Mouse (Mus musculus) right cerebral cortex, adult 2 months (tissue): ENCODE measurements at regions not wholly inside any gene's neighbourhood (a gene's known extent, or its start where the extent isn't known, plus 50 kb on each side); places are given as distances from the start of the nearest gene placed in this dataset.
A peak's percentile ranks its signal among the peaks of the same experiment; 100 is the strongest.

Experiments
- DNase-seq, 2 experiments: peaks; one replicate each; pipeline ENCODE4 v3.0.0; 2021 to 2022; ENCODE audit warnings: low spot score in 2 of 2

DNA sequence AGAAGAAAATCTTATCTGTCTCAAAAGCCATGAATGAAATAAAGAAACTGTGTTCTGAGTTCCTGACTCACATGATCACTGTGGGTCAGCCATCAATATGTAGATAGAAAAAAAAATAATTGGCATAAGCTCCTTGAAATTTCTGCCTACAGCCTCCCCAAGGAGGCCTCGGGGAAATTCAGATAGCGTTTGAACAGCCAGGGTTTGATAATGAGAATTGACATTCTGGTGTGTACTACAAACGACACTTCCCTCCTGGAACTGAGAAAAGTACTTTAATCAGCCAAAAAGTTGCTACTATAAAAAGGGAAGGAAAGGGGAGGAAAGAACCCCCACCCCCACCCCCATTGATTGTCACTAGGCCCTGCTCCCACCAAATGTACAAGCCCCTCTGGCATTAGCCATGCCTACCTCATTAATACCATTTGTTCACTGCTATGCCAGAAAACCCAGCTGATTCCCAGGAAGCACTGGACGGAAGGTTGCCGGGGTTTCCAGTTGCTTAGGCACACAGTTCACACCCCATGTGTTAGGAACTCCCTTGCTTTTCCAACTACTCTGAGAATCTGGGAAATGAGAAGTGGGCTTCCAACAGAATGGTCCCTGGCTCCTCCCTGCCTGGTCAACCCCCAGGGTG lies 78.4 kb upstream of the Klf7 start:
- no peak for DNase-seq

DNA sequence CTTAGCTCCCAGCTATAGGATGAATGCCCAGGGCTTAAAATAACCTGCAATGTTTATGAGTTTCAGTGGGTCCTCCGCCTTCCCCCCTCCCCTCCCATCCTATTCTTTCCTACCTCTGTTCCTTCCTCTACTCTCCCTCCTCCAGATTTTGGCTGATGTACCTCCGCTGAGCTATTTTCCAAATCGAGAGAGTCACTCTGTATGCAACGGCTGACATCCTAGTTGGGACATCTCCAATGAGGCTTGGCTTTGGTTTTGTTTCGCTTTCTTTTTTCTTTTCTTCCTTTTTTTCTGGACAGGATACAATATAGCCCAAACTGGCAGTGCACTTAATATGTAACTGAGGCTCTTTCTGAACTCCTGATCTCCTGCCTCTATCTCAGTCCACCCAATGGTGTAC lies 76.7 kb upstream of the Klf7 start:
- peak; percentile 34 to 36 for DNase-seq

DNA sequence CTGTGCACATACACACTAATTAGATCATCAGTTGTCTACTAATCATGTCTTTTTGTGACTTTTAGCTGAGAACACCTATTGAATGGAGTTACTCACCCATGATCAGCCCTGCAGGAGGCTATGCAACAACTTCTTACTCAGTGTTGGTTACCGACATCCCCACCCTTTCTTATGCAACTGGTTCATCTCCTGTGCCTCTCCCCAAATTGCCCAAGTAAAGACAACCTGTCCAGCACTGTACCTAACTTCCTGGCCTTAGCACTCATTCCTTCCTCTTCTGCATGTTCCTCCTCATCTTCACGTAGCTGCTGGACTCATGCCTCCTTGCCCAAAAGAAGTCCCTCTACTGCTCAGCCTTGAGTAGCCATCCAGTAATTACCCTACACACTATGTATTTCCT lies 76.2 kb upstream of the Klf7 start:
- no peak for DNase-seq

DNA sequence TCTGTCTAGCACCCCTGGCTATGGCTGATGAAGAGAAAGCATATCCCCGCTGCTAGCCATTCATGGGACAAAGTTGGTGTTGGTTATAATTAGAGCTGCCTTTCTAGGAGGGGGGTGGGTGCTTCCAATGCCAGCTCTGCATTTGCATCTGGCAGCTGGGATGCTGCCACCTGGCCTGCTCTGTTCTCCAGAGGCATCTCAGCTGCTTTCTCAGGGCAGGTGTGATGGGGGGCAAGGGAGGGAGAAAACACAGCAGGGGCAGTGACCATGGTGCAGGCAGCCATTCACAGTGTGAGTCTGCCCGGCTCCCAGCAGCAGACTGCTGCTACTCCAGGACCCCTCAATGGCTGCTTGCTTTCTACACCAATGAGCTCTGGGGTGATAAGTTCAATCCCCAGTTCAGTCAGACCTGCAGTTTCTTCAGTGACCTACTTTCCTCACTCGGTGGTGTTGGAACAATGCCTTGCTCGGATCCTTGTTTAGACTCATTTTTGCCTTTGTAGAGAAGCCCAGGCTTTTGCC lies 73.9 kb upstream of the Klf7 start:
- no peak for DNase-seq

DNA sequence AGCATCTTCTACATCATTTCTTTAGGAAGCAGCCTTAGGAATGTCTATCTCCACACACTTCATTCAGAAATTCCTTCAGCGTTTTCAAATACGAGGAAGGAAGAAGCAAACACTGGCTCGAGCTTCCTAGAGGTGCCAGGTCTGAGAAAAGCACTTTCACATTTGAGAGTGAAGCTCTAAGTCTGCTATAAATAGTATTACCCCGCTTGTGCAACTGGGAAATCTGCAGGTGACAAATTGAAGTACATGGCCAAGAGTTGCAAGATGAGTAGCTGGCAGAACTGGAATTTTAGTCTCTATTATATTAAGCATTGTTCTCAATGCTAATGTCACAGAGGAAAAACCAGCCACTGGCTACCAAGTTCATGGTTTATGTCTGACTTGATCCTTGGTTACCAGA lies 73.2 kb upstream of the Klf7 start:
- no peak for DNase-seq

DNA sequence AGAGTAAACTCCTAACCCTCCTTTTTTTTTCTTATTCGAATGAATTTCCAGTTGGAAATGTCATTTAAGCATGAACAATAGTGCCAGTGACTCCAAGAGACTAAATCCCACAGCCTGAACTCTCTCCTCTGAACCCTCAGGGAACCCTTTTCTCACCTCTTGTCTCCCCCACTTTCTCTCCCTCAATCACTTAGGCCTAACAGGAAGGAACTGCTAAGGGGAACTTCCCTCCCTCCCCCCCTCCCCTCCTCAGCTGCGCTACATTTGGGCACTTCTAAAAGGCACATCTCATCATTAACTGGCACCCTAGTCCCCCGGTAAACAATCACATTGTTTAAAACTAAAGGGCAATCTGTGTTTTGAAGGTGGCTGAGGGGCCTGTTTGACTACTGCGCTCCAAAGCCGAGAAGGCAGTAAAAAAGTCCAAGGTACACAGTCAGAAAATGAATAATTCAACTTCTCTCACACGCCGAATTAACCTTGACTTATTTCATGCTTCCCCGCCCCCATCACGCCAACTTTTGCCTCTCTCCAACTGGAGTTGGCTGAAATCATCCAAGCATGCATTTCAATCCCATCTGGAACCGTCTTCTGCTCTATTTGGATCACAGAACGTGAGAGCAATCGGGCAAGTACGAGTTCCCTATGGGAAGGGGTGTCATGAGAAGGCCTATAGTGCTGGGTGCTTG lies 71.2 kb upstream of the Klf7 start:
- no peak for DNase-seq

DNA sequence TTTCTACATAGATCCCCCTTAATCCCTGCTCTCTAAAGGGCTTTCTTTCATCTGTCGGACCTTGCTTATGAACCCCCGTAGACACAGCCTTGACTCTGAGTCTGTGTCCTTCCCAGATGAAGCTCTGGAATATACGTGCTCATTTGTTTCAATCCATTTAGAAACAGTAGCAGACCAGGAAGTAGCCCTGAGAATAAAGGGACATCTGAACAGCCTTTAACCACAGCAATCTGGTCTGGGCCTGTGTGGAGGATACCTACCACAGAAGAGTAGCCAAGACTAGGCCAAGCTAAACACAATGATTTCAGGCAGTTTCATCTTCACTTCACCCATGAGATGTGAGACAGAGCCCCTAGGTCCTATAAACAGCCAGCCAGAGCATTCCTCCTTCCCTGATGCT lies 70.7 kb upstream of the Klf7 start:
- no peak for DNase-seq

DNA sequence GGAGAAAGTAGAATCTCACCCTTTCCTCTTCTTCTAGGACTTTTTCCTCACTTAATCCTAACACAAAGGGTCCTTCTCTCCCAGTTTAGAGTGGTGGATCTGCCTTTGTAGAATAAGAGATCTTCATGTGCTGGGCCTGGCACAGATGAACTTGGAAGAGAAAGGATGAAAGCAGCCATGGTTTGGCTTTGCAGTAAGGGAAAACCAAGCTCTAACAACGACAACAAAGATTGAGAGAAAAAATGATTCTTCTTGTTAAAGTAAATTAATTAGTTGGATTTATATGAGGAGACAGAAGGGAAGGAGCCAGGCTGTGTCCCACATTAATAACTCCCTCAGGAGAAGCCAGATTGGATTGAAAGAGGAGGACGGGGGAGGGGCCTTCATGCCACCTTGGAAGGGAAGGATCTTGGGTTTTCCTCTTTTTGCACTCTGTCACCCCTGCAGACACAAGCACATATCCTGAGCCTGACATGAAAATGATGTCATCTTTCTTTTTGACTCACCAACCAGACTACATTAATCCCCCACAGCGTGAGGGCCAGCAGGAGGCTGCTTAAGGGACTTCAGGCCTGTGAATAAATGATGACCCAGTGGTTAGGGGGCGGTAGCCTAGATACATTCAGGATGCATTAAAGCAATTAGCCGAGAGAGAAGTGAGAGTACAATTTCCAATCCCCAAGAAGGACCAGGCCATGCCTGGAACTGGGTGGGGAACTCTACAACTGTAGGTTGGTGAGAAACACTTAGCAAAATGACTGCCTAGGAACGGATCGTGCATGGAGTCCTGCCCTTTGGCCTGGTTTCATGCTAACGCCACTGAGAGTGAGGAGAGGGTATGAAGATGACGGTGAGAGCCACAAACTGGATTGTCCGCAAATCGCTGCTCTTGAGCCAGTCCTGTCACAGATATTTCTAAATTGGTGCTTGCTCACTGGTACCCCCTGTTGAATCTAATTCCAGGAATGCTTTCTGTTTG lies 69.4 kb upstream of the Klf7 start:
- DNase-seq = no peak

DNA sequence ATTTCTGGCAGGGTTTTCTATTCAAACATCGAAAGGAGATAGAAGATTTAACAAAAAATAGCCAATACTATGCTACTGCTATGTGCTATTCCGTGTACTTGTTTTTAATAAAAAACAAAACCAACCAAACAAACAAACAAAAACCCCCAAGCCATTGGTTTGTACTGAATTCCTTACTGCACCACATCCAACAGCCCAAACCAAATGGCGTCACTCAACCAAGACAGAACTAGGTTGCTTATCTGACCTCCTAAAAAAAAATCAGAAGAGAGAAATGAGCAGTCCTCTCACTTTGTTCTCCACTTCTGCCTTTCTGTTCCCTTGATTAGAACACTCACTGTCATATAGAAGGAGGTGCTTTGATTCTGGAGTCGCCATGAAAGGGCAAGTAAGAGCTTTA lies 68.6 kb upstream of the Klf7 start:
- no peak for DNase-seq

DNA sequence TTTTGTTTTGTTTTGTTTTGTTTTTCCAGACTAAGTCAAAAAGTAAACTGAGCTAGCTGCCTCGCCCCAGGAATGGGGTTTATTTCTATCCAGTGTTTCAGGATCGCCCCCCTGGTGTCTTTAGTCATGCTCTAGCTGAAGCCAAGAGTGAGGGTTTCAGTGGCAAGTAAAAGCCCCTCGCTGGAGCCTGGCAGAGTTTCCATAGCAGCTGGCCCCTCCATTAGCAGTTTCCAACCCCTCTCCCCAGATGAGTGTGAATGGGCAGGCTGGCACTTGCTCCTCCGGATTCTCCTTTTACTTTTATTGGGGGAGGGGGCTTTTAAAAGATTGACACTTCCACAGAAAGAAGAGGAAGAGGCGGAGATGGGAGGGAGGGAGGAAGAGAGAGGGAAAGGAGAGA lies 68.0 kb upstream of the Klf7 start:
- DNase-seq = no peak

DNA sequence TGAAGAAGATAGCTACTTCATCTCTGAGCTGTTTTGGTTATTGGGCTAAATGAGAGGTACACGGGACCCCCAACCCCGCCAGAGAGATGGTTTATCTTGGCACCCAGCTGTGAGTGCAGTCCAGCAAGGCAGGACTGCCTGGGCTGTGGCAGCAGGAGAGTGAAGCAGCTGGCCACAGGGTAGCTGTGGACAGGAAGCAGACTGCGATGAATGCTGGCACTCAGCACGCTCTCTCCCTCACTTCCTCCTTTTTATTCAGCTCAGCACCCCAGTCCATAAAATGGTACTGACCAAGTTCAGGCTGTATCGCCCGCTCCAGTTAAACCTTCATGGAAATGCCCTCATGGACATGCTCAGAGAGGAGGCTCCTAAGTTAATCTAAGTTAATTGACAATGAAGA lies 67.4 kb upstream of the Klf7 start:
- no peak for DNase-seq

DNA sequence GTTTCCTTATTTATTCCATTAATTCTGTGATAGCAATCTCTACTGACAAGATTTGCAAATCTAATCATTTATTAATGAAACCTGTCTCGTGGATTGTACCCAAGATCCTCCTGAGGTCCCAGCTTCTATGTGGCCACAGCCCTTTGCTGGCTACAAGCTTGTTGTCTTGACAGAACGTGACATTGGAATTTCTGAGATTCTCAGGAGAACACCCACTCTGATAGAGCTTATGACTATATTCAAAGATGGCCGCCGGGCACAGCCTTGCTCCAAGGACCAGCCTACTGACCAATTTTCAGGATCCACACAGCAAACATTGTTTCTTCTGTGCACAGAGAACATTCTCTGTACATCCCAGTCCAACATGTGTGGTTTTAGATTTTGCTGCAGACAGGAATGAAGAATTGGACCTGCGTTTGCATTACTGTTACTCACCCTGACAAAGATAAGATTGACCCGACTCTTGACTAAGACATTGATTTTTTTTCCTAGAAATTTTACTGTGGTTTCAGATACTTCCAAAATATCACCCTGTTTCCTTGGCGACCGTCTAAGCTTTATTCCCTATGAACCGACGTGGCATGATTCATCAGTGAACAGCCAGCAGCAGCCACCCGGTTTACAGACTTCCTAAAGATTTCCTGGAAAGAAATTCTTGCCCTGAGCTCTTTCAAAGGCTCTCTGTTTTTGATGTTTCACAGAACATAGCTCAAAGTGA lies 65.9 kb upstream of the Klf7 start:
- no peak for DNase-seq

DNA sequence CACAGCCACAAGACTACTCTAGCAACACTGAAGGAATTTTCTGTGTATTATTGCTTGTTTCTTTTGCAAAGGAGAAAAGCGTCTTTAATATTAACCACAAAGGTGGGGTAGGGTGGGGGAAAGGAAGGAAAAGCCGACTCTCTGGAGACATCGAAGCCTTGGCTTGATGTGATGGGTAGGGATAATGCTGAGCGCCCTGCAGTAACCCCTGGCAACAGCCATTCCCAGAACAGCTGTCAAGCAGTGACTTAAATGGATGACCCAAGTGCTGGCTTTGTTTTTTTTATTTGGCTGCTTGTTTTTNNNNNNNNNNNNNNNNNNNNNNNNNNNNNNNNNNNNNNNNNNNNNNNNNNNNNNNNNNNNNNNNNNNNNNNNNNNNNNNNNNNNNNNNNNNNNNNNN lies 51.6 kb upstream of the Klf7 start:
- no peak for DNase-seq

DNA sequence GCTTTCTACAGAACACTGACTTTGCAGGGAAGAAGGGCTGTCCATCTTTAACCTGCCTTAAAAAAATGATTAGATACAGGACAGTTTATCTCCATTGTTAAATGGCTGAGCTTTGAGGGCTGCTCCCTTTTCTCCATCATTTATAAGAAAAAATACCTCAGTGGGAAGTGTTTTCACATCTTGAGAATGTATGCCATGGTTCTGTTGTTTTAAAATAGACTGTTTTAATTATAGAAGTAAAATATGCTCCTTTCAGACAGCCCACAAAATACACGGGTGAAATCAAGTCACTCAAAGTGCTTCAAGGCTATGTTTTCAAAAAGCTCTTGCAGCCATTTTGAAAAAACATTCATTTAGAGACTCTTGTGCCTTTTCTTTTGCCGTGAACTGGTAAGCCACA lies 50.0 kb upstream of the Klf7 start:
- DNase-seq = no peak
